Mouse (Mus musculus) midbrain, embryonic 13.5 days (tissue): ENCODE data around the gene Ddx5. TPM values are rescaled to one million over a fixed set of nuclear protein-coding genes. Genes with fewer than 3 reads are reported as not detected.

Experiments
- ATAC-seq: fragments of 200-750 bp; cut with Nextera tagmentation; 2 replicates; pipeline ENCODE4 v1.8.0; 2017; ENCODE audit warnings: mild to moderate bottlenecking, moderate TSS enrichment, moderate library complexity
- H3K27ac ChIP-seq: fragments of 300-500 bp; sonication (generic); 2 replicates; pipeline ENCODE4 v1.5.1; 2015; ENCODE audit warnings: inconsistent platforms, mild to moderate bottlenecking, moderate library complexity
- H3K27me3 ChIP-seq: fragments of 300-500 bp; sonication (generic); 2 replicates; pipeline ENCODE4 v1.6.1; 2015; ENCODE audit warnings: mild to moderate bottlenecking, inconsistent platforms
- H3K36me3 ChIP-seq: fragments of 300-500 bp; sonication (generic); 2 replicates; pipeline ENCODE4 v1.6.1; 2015; ENCODE audit warnings: mild to moderate bottlenecking, inconsistent platforms
- H3K4me1 ChIP-seq: fragments of 300-500 bp; sonication (generic); replicated peaks from 2 replicates; pipeline ENCODE4 v1.6.1; 2015; ENCODE audit warnings: inconsistent platforms
- H3K4me2 ChIP-seq: fragments of 300-500 bp; sonication (generic); replicated peaks from 2 replicates; pipeline ENCODE4 v1.6.1; 2015; ENCODE audit warnings: moderate library complexity, mild to moderate bottlenecking, inconsistent platforms
- H3K4me3 ChIP-seq: fragments of 300-500 bp; sonication (generic); replicated peaks from 2 replicates; pipeline ENCODE4 v1.5.1; 2015; ENCODE audit warnings: mild to moderate bottlenecking, inconsistent platforms
- H3K9ac ChIP-seq: fragments of 300-500 bp; sonication (generic); replicated peaks from 2 replicates; pipeline ENCODE4 v1.6.1; 2015; ENCODE audit warnings: mild to moderate bottlenecking, inconsistent platforms
- H3K9me3 ChIP-seq: fragments of 300-500 bp; sonication (generic); 2 replicates; pipeline ENCODE4 v1.6.1; 2016; ENCODE audit warnings: mild to moderate bottlenecking, inconsistent platforms
- WGBS: fragments of 180-500 bp; shearing (Covaris S2); methylation state at CpG from one replicate; pipeline ENCODE4 v1.1.7; 2015; 5-methylcytosine and 5-hydroxymethylcytosine counted together
- polyA plus RNA-seq: library from polyadenylated mRNA; unstranded; fragments of >200 nt; fragmentation: Nextera tagmentation; extraction: Ambion mirVana; gene quantifications from 2 replicates; pipeline ENCODE4 v1.2.1, GENCODE M21; 2015

Gene Ddx5
- polyA plus RNA-seq: 487 and 502 TPM in 2 replicates

DNA sequence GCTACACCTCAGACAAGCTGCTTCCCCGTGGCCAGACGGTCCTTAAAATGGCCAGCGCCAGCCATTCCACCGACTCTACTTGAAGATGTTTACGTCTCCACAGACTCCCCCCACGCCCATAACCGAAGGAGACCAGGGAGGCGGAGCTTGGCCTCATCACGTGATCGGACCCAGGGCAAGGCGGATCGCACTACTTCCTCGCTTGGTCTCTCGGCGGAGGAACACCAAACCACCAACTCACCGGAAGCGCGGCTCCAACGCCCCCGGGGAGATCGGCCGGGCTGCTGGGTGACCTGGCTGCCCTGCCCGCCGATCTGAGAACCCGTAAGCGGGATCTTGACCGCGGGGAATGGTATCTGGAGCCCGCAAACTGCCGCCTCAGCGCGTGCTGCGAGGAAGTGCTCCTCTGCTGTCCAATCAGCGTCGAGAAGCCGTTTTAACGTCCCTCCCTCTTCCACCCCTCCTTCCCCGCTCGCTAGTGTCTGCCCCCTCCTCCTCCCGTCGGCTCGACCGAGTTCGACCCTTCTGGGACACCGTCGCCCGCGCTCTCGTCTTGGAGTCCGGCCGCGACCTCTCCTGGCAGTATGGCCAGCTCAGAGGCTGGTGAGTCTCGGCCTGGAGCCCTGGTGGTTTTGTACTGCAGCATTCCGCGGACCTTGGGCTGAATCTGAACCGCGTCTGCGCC is at the start of gene Ddx5, which contains the start of gene Cep95:
Gene Ddx5 (minus strand): TSS at position 411 of the 685 bp plus-strand sequence.
Gene Cep95 (plus strand): TSS at position 478 of the 685 bp plus-strand sequence.
- H3K4me1 ChIP-seq: peaks cover 36% of the 10 kb centered on the region
- peak within 1 kb of the TSS; percentile 76 for H3K4me2 ChIP-seq
- H3K9me3 ChIP-seq: no peaks in the 10 kb centered on the region
- peak within 1 kb of the TSS; percentile 98 for H3K4me3 ChIP-seq
- ATAC-seq: peak; percentile 91
- H3K27me3 ChIP-seq: no peaks in the 10 kb centered on the region
- peaks cover 37% of the 10 kb centered on the region for H3K36me3 ChIP-seq
- under 1% methylated on average over 58 of the region's 58 CpGs for WGBS
- H3K9ac ChIP-seq: peak within 1 kb of the TSS; percentile 100
- H3K27ac ChIP-seq: peak within 1 kb of the TSS; percentile 99

DNA sequence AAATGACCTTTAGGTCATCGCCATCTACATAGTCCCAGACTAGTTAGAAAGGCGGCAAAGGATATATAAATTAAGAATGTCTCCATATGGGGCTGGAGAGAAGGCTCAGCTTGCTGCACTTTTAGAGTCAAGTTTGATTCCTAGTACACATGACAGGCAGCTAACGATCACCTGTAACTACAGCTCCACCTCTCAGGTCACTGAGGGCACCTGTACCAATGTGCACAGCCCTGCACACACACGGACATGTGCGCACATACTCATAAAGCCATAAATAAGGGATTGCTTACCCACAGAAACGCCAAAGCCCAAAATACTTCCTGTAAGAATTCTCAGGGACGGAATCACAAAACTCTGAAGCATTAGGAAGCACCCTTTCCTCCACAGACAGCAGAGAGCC is 39.1 kb upstream of the Ddx5 start:
- no peak for ATAC-seq
- Histone ChIP-seq H3K9ac (no peak overlapping the region), H3K27me3 (no peaks in the 10 kb centered on the region), H3K36me3 (peaks cover 74% of the 10 kb centered on the region), H3K4me2 (no peak overlapping the region), H3K9me3 (no peaks in the 10 kb centered on the region), H3K4me3 (no peak overlapping the region), H3K27ac (no peak overlapping the region), H3K4me1 (no peaks in the 10 kb centered on the region)
- 100% methylated on average over 7 of the region's 7 CpGs for WGBS

DNA sequence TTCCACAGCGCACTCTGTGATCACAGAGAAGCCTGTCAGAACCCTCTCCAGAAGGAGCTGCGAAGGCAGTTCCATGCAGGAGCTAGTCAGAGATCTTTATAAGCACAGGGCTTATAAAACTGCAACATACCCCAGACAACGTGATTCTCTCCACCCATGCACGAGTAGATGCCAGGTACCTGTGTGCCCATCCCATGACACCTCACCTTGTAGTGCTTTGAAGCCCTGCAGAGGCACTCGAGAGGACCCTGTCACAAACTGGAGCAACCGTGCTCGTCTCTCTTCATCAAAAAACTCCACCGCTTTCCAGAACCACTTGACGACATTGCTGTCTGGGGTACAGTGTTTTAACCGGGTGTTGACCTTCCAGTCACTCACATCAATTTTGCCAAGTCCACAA is 35.4 kb upstream of the Ddx5 start:
- H3K36me3 ChIP-seq: peaks cover 71% of the 10 kb centered on the region

DNA sequence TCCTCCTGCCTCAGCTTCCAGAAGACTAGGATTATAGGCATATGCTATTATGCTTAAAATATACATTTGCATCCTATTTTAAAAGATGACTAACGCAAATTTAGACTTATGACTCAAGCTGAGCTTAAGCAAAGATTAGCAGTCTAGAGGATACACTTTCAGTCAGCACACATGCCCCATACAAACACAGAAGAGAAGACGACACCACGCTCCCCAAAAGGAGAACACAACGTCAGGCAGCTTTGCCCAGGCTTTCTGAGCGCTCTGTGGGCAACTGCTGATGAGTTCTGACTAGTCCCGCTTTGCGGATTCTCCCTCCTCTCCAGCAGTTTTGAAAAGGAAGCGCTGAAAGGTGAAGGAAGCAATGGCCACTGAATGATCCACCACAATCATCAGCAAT is 34.8 kb upstream of the Ddx5 start:
- 91% methylated on average over 8 of the region's 8 CpGs for WGBS
- H3K36me3 ChIP-seq: peaks cover 74% of the 10 kb centered on the region
- H3K4me2 ChIP-seq: no peak overlapping the region
- ATAC-seq: no peak
- H3K9ac ChIP-seq: no peak overlapping the region
- H3K27ac ChIP-seq: no peak overlapping the region
- no peaks in the 10 kb centered on the region for H3K27me3 ChIP-seq
- no peak overlapping the region for H3K4me3 ChIP-seq
- H3K4me1 ChIP-seq: 0 out of 2 replicates have a peak, but pooled peaks cover 3% of the 10 kb centered on the region
- H3K9me3 ChIP-seq: no peaks in the 10 kb centered on the region

More for the DNA sequence above, 35.4 kb upstream of the Ddx5 start:
- Histone ChIP-seq H3K27ac (no peak overlapping the region), H3K4me3 (no peak overlapping the region), H3K9ac (no peak overlapping the region), H3K4me2 (no peak overlapping the region), H3K4me1 (no peaks in the 10 kb centered on the region), H3K9me3 (no peaks in the 10 kb centered on the region), H3K27me3 (no peaks in the 10 kb centered on the region)
- ATAC-seq: no peak
- 95% methylated on average over 10 of the region's 10 CpGs for WGBS

DNA sequence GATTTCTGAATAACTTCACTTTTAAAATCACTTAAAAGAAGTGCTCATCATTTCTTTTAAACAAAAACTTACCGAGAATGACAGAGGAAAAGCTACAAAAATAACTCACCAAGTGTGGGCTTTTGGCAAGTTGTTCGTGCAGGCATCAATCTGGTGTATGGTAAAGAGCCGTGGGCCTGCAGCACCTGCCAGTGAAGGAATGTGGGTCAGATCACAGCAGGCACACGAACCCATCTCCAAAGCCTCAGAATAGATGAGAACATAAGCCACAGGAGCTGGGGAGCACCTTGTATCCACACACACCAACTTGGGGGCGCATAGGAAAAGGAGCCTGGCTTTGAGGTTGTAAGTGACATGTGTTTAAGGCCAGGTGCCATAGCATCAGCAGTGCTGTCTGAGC is 33.9 kb upstream of the Ddx5 start:
- Histone ChIP-seq H3K27me3 (no peaks in the 10 kb centered on the region), H3K4me3 (no peak overlapping the region), H3K9me3 (no peaks in the 10 kb centered on the region), H3K36me3 (peaks cover 73% of the 10 kb centered on the region), H3K27ac (no peak overlapping the region), H3K4me1 (peaks cover 10% of the 10 kb centered on the region), H3K9ac (no peak overlapping the region), H3K4me2 (no peak overlapping the region)
- ATAC-seq: no peak
- 86% methylated on average over 5 of the region's 5 CpGs for WGBS

DNA sequence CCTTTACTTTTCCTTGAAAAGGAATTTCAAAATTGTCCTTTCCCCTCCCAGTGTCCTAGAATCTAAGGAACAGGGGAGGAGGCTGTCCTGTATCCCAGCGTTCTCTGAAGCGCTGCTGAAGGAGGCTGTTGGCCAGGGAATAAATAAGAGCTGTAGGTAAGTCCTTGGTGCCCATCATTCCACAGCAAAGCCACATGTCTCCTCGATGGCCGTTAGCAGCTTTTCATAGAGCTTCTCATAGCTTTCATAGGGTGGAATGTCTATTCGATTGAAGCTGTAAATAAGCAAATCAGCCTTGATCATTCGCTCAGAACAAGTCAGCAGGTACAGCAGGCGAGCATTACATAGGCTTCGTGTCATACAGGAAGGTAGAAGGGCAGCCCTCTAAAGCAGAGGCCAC is 33.5 kb upstream of the Ddx5 start:
- Histone ChIP-seq H3K36me3 (peaks cover 73% of the 10 kb centered on the region), H3K27me3 (no peaks in the 10 kb centered on the region), H3K4me2 (no peak overlapping the region), H3K9ac (no peak overlapping the region), H3K9me3 (no peaks in the 10 kb centered on the region), H3K27ac (no peak overlapping the region), H3K4me3 (no peak overlapping the region), H3K4me1 (peaks cover 10% of the 10 kb centered on the region)
- ATAC-seq: no peak
- WGBS: 93% methylated on average over 8 of the region's 8 CpGs

DNA sequence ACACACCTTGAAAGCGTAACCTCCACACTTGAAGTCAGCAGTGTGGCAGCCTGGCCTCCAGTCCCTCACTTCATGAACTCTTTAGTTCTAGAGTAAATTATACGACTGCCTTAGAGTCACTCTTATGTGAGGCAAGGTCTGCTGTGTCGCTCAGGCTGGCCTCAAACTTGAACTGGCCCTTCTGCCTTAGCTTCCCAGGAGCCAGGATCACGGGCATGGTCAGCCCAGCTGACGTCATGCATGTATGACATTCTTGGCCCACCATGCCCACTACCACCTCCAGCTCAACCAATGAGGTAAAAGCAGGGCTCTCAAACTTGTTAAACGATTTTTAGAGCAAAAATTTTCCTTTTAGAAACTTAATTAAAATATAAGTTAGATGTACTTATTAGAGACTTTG is 32.4 kb upstream of the Ddx5 start:
- no peak overlapping the region for H3K27ac ChIP-seq
- 88% methylated on average over 6 of the region's 6 CpGs for WGBS
- peaks cover 74% of the 10 kb centered on the region for H3K36me3 ChIP-seq
- H3K4me2 ChIP-seq: no peak overlapping the region
- H3K9me3 ChIP-seq: no peaks in the 10 kb centered on the region
- H3K4me3 ChIP-seq: no peak overlapping the region
- H3K9ac ChIP-seq: no peak overlapping the region
- H3K27me3 ChIP-seq: no peaks in the 10 kb centered on the region
- H3K4me1 ChIP-seq: peaks cover 10% of the 10 kb centered on the region
- ATAC-seq: no peak

DNA sequence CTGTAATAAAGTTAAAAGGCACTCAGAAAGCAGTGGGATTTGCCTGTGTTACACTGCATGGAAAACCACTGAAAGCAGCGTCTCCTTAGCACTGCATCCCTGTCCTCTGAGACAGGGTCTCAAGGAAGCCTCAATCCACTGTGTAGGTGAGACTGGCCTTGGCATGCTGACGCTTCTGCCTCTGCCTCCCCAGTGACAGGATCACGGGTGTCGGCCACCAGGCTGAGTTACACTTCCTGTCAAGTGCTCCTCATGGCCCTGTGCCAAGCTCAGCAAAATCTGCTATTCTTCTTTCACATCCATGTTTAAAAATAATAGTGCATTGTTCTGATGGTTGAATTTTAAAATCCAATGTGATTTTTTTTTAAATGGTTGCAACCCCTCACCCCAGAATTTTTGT is 32.0 kb upstream of the Ddx5 start:
- Histone ChIP-seq H3K27ac (no peak overlapping the region), H3K27me3 (no peaks in the 10 kb centered on the region), H3K9me3 (no peaks in the 10 kb centered on the region), H3K4me2 (no peak overlapping the region), H3K4me3 (no peak overlapping the region), H3K36me3 (peaks cover 74% of the 10 kb centered on the region), H3K9ac (no peak overlapping the region), H3K4me1 (peaks cover 10% of the 10 kb centered on the region)
- 84% methylated on average over 4 of the region's 4 CpGs for WGBS
- no peak for ATAC-seq

DNA sequence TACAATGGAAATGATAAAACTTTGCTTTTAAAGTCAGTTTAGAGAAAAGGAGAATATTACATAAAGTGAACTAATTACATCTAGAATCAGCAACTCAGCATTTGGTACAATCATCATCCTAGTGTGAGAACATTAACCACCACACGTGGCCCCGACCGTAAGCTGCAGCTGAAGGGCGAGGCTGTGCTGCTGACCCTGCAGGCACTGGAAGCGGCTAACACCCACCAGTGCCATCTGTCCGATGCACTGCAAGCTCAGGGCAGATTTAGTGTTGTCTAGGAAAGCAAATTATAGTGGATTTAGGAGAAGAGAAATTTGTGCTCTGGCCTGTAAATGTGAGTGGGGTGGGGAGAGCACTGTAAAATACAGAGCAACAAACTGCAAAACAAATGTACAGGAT is 31.3 kb upstream of the Ddx5 start:
- ATAC-seq: no peak
- Histone ChIP-seq H3K27ac (no peak overlapping the region), H3K9ac (no peak overlapping the region), H3K4me1 (peaks cover 10% of the 10 kb centered on the region), H3K27me3 (no peaks in the 10 kb centered on the region), H3K4me2 (no peak overlapping the region), H3K4me3 (no peak overlapping the region), H3K36me3 (peaks cover 80% of the 10 kb centered on the region), H3K9me3 (no peaks in the 10 kb centered on the region)
- WGBS: 79% methylated on average over 6 of the region's 6 CpGs

DNA sequence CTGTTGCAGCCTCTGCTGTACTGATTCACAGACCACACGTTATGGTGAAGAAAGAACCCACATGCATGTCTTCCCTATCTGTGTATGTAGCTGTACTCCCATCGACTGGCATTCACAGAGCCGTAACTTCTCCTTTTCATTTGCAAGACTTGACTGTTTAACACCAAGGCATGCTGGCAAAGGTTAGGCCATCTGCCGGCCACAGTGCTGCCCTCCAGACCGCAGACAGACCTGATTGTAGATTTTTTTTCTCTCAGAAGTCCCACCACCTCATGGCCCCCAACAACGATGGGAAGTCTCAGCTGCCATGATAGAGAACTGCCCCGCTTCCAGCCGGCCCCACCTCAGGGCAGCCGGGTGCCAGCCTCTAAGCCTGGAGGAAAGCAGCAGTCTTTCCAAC is 30.6 kb upstream of the Ddx5 start:
- 90% methylated on average over 9 of the region's 9 CpGs for WGBS
- Histone ChIP-seq H3K4me3 (no peak overlapping the region), H3K27ac (no peak overlapping the region), H3K27me3 (no peaks in the 10 kb centered on the region), H3K36me3 (peaks cover 82% of the 10 kb centered on the region), H3K9me3 (no peaks in the 10 kb centered on the region), H3K4me2 (no peak overlapping the region), H3K4me1 (peaks cover 10% of the 10 kb centered on the region), H3K9ac (no peak overlapping the region)
- no peak for ATAC-seq

DNA sequence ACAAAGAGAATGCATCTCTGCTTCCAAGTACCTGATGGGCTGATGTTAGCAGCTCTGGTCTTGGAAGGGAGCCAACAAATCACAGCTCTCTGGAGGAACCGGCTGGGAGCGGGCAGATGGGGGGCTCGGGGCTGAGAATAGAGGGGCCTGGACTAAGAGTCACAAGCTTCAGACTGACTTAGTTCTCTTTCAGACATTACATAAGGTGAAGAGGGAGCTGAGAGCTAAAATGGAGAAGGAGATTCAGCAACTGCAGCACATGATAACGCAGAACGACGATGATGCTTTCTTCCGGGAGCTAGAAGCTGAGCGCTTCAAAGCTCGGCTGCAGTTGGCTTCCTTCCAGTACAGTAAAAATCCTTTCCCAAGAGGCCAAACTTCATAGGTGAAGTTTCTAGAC is 29.4 kb upstream of the Ddx5 start:
- 63% methylated on average over 9 of the region's 9 CpGs for WGBS
- Histone ChIP-seq H3K27me3 (no peaks in the 10 kb centered on the region), H3K36me3 (peaks cover 85% of the 10 kb centered on the region), H3K4me2 (no peak overlapping the region), H3K9me3 (no peaks in the 10 kb centered on the region), H3K27ac (peak overlapping the region; percentile 54; the same call in 1 of the 2 replicates), H3K4me1 (peaks cover 10% of the 10 kb centered on the region), H3K9ac (no peak overlapping the region), H3K4me3 (no peak overlapping the region)
- peak; percentile 58; the same call in 1 of the 2 replicates for ATAC-seq

DNA sequence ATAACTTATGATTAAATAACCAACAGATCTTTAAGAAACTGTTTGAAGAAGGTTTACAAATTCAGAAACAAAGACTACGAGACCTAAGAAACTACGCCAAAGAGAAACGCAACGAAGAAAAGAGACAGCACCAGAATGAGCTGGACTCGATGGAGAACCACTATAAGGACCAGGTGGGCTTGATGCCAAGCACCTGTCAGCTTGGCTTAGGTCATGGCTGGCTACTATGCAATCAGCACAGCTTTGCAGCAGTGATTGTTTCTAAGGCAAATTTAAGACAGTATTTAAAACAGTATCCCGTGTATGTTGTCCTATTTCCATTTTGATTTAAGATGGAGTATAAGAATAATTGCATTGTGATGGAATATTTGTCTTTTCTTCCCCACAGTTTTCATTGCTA is 28.8 kb upstream of the Ddx5 start:
- WGBS: 86% methylated on average over 6 of the region's 6 CpGs
- H3K36me3 ChIP-seq: peaks cover 86% of the 10 kb centered on the region
- ATAC-seq: no peak
- no peaks in the 10 kb centered on the region for H3K9me3 ChIP-seq
- no peaks in the 10 kb centered on the region for H3K27me3 ChIP-seq
- H3K27ac ChIP-seq: 0 out of 2 replicates have a peak overlapping the region, but pooled peaks have one; percentile 54
- no peak overlapping the region for H3K4me3 ChIP-seq
- no peak overlapping the region for H3K4me2 ChIP-seq
- H3K9ac ChIP-seq: no peak overlapping the region
- H3K4me1 ChIP-seq: peaks cover 10% of the 10 kb centered on the region

DNA sequence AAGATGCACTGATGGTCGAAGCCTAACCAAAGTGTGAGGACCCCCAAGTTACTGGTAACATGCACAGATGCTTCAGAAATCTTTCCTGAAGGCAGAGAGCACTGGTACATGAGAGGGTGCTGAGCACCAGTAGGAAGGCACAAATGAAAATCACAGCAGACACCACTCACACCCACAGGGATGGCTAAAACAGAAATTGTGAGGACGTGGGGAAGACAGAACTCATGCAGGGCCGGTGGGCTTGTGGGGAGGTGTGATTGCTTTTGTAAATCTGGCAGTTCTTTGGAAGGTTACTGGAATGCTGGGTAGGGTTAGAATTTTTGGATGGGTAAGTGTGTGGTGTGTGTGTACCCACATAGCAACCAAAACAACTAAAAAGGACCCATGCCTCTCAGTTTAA is 28.2 kb upstream of the Ddx5 start:
- Histone ChIP-seq H3K27ac (no peak overlapping the region), H3K4me3 (no peak overlapping the region), H3K9me3 (no peaks in the 10 kb centered on the region), H3K9ac (no peak overlapping the region), H3K4me1 (peaks cover 10% of the 10 kb centered on the region), H3K4me2 (no peak overlapping the region), H3K27me3 (no peaks in the 10 kb centered on the region), H3K36me3 (peaks cover 86% of the 10 kb centered on the region)
- 80% methylated on average over 3 of the region's 3 CpGs for WGBS
- ATAC-seq: no peak
